Mouse (Mus musculus) limb, embryonic 14.5 days (tissue): ENCODE measurements around the gene 5031439G07Rik. TPM values are rescaled to one million over a fixed set of nuclear protein-coding genes. Genes with fewer than 3 reads are reported as not detected.
"Not testable (repeated sequence)": the region's sequence is repeated elsewhere in the genome, so short reads cannot be mapped to it uniquely, and the experiment has no call there.

Experiments
- ATAC-seq: fragments of 200-750 bp; cut with Nextera tagmentation; 2 replicates; pipeline ENCODE4 v1.8.0; 2017; ENCODE audit warnings: low read depth, moderate number of reproducible peaks, moderate TSS enrichment; ENCODE audit not compliant: low FRiP score
- DNase-seq: peaks from one replicate; pipeline ENCODE4 v3.0.0-alpha.2; 2015; ENCODE audit warnings: low spot score
- H3K27ac ChIP-seq: fragments of 300-500 bp; sonication (generic); replicated peaks from 2 replicates; pipeline ENCODE4 v1.5.1; 2014; ENCODE audit warnings: low read depth, mild to moderate bottlenecking, low read length, moderate library complexity, mixed read lengths
- H3K27me3 ChIP-seq: fragments of 300-500 bp; sonication (generic); 2 replicates; pipeline ENCODE4 v1.6.1; 2014; ENCODE audit warnings: low read length, mixed read lengths; ENCODE audit not compliant: control insufficient read depth, insufficient read depth
- H3K36me3 ChIP-seq: fragments of 300-500 bp; sonication (generic); 2 replicates; pipeline ENCODE4 v1.6.1; 2014; ENCODE audit warnings: mild to moderate bottlenecking, low read length, moderate library complexity, mixed read lengths; ENCODE audit not compliant: control insufficient read depth, insufficient read depth
- H3K4me1 ChIP-seq: fragments of 300-500 bp; sonication (generic); 2 replicates; pipeline ENCODE4 v1.6.1; 2014; ENCODE audit warnings: antibody characterized with exemption, low read length, mixed read lengths; ENCODE audit not compliant: control insufficient read depth, insufficient read depth
- H3K4me2 ChIP-seq: fragments of 300-500 bp; sonication (generic); replicated peaks from 2 replicates; pipeline ENCODE4 v1.6.1; 2014; ENCODE audit warnings: low read depth, mild to moderate bottlenecking, low read length, moderate library complexity; ENCODE audit not compliant: severe bottlenecking
- H3K4me3 ChIP-seq: fragments of 300-500 bp; sonication (generic); replicated peaks from 2 replicates; pipeline ENCODE4 v1.5.1; 2014; ENCODE audit warnings: low read length
- H3K9ac ChIP-seq: fragments of 300-500 bp; sonication (generic); 2 replicates; pipeline ENCODE4 v1.6.1; 2014; ENCODE audit warnings: mild to moderate bottlenecking, low read depth, low read length, moderate library complexity; ENCODE audit not compliant: severe bottlenecking
- H3K9me3 ChIP-seq: fragments of 300-500 bp; sonication (generic); 2 replicates; pipeline ENCODE4 v1.6.1; 2016; ENCODE audit warnings: low read length; ENCODE audit not compliant: control insufficient read depth
- POLR2A ChIP-seq: fragments of 200-500 bp; IDR thresholded peaks from 2 replicates; pipeline ENCODE4 v1.8.0; 2012; ENCODE audit warnings: inconsistent platforms, mild to moderate bottlenecking, moderate library complexity, borderline replicate concordance; ENCODE audit not compliant: insufficient read depth, insufficient read length; ENCODE audit errors: extremely low read depth
- WGBS: fragments of 180-500 bp; shearing (Covaris S2); extraction: QIAGEN DNeasy Blood & Tissue Kit; methylation state at CpG from one replicate; pipeline ENCODE4 v1.1.7; 2014; 5-methylcytosine and 5-hydroxymethylcytosine counted together
- microRNA-seq: library from miRNA; unstranded; fragments of <30 nt; microRNA quantifications from one replicate; pipeline ENCODE4, GENCODE M21; 2016
- polyA plus RNA-seq, 2 experiments: library from polyadenylated mRNA; depleted of rRNA in 1 of 2; stranded (reverse) in 1 of 2; unstranded in 1 of 2; fragments of >200 nt; fragmentation: Nextera tagmentation in 1 of 2; extraction: Ambion mirVana in 1 of 2; gene quantifications; 2 replicates each; pipeline versions ENCODE4 v1.2.1 to v1.2.3; 2012 to 2014

Gene 5031439G07Rik
- polyA plus RNA-seq, 2 experiments = 12.3 to 21.8 TPM

DNA sequence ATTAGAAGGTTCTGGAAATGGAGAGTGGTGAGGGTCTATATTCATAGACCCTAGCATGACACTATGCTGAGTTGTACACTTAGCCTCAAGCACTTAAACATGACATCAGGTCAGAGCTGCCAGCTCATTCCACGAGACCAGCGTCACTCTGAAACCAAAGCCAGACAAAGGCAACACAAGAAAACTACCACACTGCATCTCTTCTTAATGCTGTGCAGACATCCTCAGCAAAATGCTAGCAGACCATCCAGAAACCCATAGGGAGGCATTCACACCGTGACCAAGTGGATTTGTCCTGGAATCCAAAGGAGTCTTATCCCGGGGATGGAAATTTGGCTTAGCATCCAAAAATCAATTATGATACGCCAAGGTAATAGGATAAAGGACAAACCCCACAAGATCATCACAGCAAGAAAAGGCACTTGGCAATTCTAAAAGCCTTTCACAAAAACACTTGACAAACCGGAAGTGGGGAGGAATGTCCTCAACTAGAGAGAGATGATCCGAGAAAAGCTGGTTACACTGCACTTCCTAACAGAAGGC, 84.4 kb downstream of the 5031439G07Rik start:
- no peak overlapping the region for H3K4me3 ChIP-seq
- H3K27me3 ChIP-seq = no peaks in the 10 kb centered on the region
- DNase-seq (no peak), ATAC-seq (no peak)
- 78% methylated on average over 7 of the region's 7 CpGs for WGBS
- no peak overlapping the region for H3K27ac ChIP-seq
- no peaks in the 10 kb centered on the region for H3K9me3 ChIP-seq
- no peaks in the 10 kb centered on the region for H3K36me3 ChIP-seq
- no peak for TF ChIP-seq POLR2A
- no peaks in the 10 kb centered on the region; the same call in 1 of the 2 replicates for H3K4me1 ChIP-seq
- no peak overlapping the region for H3K9ac ChIP-seq
- no peak overlapping the region for H3K4me2 ChIP-seq

DNA sequence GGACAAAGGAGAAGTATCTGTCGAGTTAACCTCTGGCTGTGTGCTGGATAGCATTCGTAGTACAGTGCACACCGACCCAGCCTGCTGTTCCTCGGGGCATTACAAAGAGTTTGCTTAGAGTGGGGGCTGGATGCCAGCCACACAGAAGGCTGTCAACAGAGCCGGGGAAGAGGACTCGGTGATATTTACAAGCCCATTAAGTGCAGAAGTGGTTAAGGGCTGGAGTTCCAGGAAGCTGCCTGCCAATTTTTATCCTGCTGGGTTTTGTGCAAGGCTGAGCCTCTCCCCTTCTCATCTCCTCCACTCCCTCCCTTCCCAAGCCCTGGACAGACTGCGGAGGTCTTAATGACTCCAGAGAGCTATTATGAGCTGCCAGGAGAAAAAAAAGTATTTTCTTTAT, 90.3 kb downstream of the 5031439G07Rik start:
- Histone ChIP-seq H3K27me3 (no peaks in the 10 kb centered on the region), H3K9ac (no peak overlapping the region), H3K4me2 (0 out of 2 replicates have a peak overlapping the region, but pooled peaks have one; percentile 5), H3K27ac (no peak overlapping the region), H3K4me3 (no peak overlapping the region), H3K4me1 (peaks cover 10% of the 10 kb centered on the region), H3K36me3 (no peaks in the 10 kb centered on the region), H3K9me3 (no peaks in the 10 kb centered on the region)
- 22% methylated on average over 7 of the region's 7 CpGs for WGBS
- TF ChIP-seq POLR2A = no peak
- DNase-seq (peak; percentile 56), ATAC-seq (peak; percentile 62; the same call in 1 of the 2 replicates)

DNA sequence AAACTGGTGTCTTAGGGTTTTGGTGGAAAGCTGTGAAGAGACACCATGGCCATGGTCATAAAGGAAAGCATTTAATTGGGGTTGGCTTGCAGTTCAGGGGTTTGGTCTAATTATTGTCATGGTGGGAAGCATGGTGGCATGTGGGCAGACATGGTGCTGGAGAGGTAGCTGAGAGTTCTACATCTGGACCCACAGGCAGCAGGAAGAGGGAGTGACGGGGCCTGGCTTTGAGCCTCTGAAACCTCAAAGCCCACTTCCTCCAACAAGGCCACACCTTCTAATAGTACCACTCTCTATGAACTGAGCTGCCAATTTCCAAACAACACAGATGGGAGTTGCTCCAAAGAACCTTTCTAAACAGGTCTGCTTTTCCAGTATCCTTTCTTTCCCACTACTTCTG, 91.7 kb downstream of the 5031439G07Rik start:
- Histone ChIP-seq H3K4me2 (no peak overlapping the region), H3K4me1 (peaks cover 10% of the 10 kb centered on the region), H3K27ac (no peak overlapping the region), H3K9ac (no peak overlapping the region), H3K4me3 (no peak overlapping the region), H3K27me3 (no peaks in the 10 kb centered on the region), H3K9me3 (no peaks in the 10 kb centered on the region), H3K36me3 (no peaks in the 10 kb centered on the region)
- DNase-seq = no peak
- 53% methylated on average over 1 of the region's 1 CpGs for WGBS
- TF ChIP-seq POLR2A = no peak
- ATAC-seq = no peak

DNA sequence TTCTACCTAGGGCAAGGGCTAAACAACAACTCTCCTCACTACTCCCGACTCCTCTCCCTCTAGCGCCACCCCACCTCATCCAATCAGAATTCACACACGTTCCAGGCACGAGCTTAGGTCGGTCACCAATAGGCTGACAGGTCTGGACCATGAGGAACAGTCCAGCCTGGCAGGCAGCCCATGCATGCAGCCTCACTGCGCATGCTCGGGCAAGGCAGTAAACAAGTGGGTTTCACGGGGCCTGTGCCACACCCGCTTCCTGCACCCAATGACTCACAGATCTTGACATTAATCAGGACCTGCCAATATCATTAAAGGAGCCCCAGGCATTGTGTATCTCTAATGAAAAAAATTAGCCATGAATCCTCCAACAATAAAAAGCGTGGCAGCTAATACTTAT, 92.1 kb downstream of the 5031439G07Rik start:
- H3K4me3 ChIP-seq = not testable (repeated sequence)

More for the DNA sequence above, 92.1 kb downstream of the 5031439G07Rik start:
- DNase-seq, ATAC-seq, H3K4me2 ChIP-seq, H3K36me3 ChIP-seq, H3K9me3 ChIP-seq, H3K27me3 ChIP-seq, H3K27ac ChIP-seq, H3K9ac ChIP-seq: not testable (repeated sequence)
- 60% methylated on average over 10 of the region's 10 CpGs for WGBS
- peaks cover 10% of the 10 kb centered on the region for H3K4me1 ChIP-seq

Small RNA genes lying within 50 kb of the gene (microRNA-seq; reads per million reads assigned to microRNA genes)
- gene Mir1249 = 17.4 reads per million, percentile 27 among the genes with 10 or more reads in this experiment

Other genes starting within 250 kb of the 5031439G07Rik start
- 6.9 and 10.0 TPM in 2 replicates for gene Phf21b, start 132.5 kb downstream of the 5031439G07Rik start, polyA plus RNA-seq (2012; rRNA removed)
- gene Phf21b, start 132.5 kb downstream of the 5031439G07Rik start, polyA plus RNA-seq (2014; fragmentation: Nextera tagmentation; extraction: Ambion mirVana) = 0.43 and 0.68 TPM in 2 replicates
- 0.69 and 1.1 TPM in 2 replicates for gene Gm29666, start 68.5 kb downstream of the 5031439G07Rik start, polyA plus RNA-seq (2012; rRNA removed)
- 0.33 and 0.40 TPM in 2 replicates for gene Gm29666, start 68.5 kb downstream of the 5031439G07Rik start, polyA plus RNA-seq (2014; fragmentation: Nextera tagmentation; extraction: Ambion mirVana)
- gene Nup50, start 65.1 kb downstream of the 5031439G07Rik start, polyA plus RNA-seq (2012; rRNA removed) = 17.5 and 19.7 TPM in 2 replicates
- 29.1 and 31.2 TPM in 2 replicates for gene Nup50, start 65.1 kb downstream of the 5031439G07Rik start, polyA plus RNA-seq (2014; fragmentation: Nextera tagmentation; extraction: Ambion mirVana)
- 0.06 and 0.08 TPM in 2 replicates for gene Upk3a, start 28.6 kb upstream of the 5031439G07Rik start, polyA plus RNA-seq (2012; rRNA removed)
- not detected in 2 replicates for gene Upk3a, start 28.6 kb upstream of the 5031439G07Rik start, polyA plus RNA-seq (2014; fragmentation: Nextera tagmentation; extraction: Ambion mirVana)
- gene Fam118a, start 40.4 kb upstream of the 5031439G07Rik start, polyA plus RNA-seq (2012; rRNA removed) = 15.5 and 16.4 TPM in 2 replicates
- 21.7 and 23.1 TPM in 2 replicates for gene Fam118a, start 40.4 kb upstream of the 5031439G07Rik start, polyA plus RNA-seq (2014; fragmentation: Nextera tagmentation; extraction: Ambion mirVana)
- gene Smc1b, start 143.4 kb upstream of the 5031439G07Rik start, polyA plus RNA-seq (2012; rRNA removed) = 0.52 and 0.58 TPM in 2 replicates
- gene Smc1b, start 143.4 kb upstream of the 5031439G07Rik start, polyA plus RNA-seq (2014; fragmentation: Nextera tagmentation; extraction: Ambion mirVana) = 0.23 and 0.72 TPM in 2 replicates
- gene Ribc2, start 143.5 kb upstream of the 5031439G07Rik start, polyA plus RNA-seq (2012; rRNA removed) = 0.44 and 0.73 TPM in 2 replicates
- gene Ribc2, start 143.5 kb upstream of the 5031439G07Rik start, polyA plus RNA-seq (2014; fragmentation: Nextera tagmentation; extraction: Ambion mirVana) = 0.62 and 0.72 TPM in 2 replicates
- gene Fbln1, start 217.4 kb upstream of the 5031439G07Rik start, polyA plus RNA-seq (2012; rRNA removed) = 255 and 292 TPM in 2 replicates
- 265 and 288 TPM in 2 replicates for gene Fbln1, start 217.4 kb upstream of the 5031439G07Rik start, polyA plus RNA-seq (2014; fragmentation: Nextera tagmentation; extraction: Ambion mirVana)